Mouse (Mus musculus) C2C12 (cell line): Measurements from ENCODE around the gene Acta1. TPM values are rescaled to one million over a fixed set of nuclear protein-coding genes. Genes with fewer than 3 reads are reported as not detected.

ENCODE experiments used
- H3K27me3 ChIP-seq: one replicate; pipeline ENCODE4 v1.6.1; 2011; ENCODE audit not compliant: control insufficient read depth, insufficient read depth, insufficient read length
- H3K36me3 ChIP-seq: one replicate; pipeline ENCODE4 v1.6.1; 2011; ENCODE audit not compliant: control insufficient read depth, insufficient read depth
- H3K4me3 ChIP-seq: one replicate; pipeline ENCODE4 v1.5.1; 2011; ENCODE audit warnings: mild to moderate bottlenecking, control low read depth; ENCODE audit not compliant: poor library complexity, insufficient read depth, severe bottlenecking
- H3K79me2 ChIP-seq: one replicate; pipeline ENCODE4 v1.6.1; 2011; ENCODE audit not compliant: control insufficient read depth, insufficient read depth
- H3K79me3 ChIP-seq: one replicate; pipeline ENCODE4 v1.6.1; 2011; ENCODE audit warnings: low read depth, control low read depth
- H3ac ChIP-seq: one replicate; pipeline ENCODE3; 2011; ENCODE audit warnings: low read depth; ENCODE audit not compliant: control insufficient read depth, insufficient read length
- CEBPB ChIP-seq: IDR thresholded peaks from one replicate; pipeline ENCODE4 v1.6.1; 2011; ENCODE audit warnings: low read depth, mild to moderate bottlenecking, control low read depth, moderate library complexity
- CTCF ChIP-seq: IDR thresholded peaks from one replicate; pipeline ENCODE4 v1.5.1; 2011; ENCODE audit not compliant: control insufficient read depth, insufficient read depth, insufficient read length
- FOSL1 ChIP-seq: IDR thresholded peaks from one replicate; pipeline ENCODE4 v1.8.0; 2011; ENCODE audit warnings: mild to moderate bottlenecking, low read length; ENCODE audit not compliant: poor library complexity, insufficient read depth, severe bottlenecking
- MAX ChIP-seq: IDR thresholded peaks from one replicate; pipeline ENCODE4 v1.6.1; 2011; ENCODE audit warnings: mild to moderate bottlenecking, control low read depth
- MYOD1 ChIP-seq: IDR thresholded peaks from one replicate; pipeline ENCODE4 v1.6.1; 2011; ENCODE audit warnings: low read depth; ENCODE audit not compliant: control insufficient read depth, insufficient read length
- MYOG ChIP-seq: IDR thresholded peaks from one replicate; pipeline ENCODE4 v1.6.1; 2011; ENCODE audit not compliant: control insufficient read depth, insufficient read length; ENCODE audit errors: extremely low read depth
- USF1 ChIP-seq: IDR thresholded peaks from one replicate; pipeline ENCODE4 v1.6.1; 2011; ENCODE audit warnings: low read depth, mild to moderate bottlenecking, control low read depth, moderate library complexity
- long read RNA-seq, 2 experiments: library from polyadenylated mRNA; unstranded; transcript quantifications; one replicate each; pipeline ENCODE4 v2.0.0; 2019 to 2020
- polyA plus RNA-seq: library from polyadenylated mRNA; unstranded; fragments of >200 nt; fragmentation: generic; extraction: Trizol; gene quantifications from one replicate; pipeline ENCODE4 v1.2.1, GENCODE M21; 2012; ENCODE audit warnings: missing spikeins

Acta1 gene
- 23.4 TPM for polyA plus RNA-seq
- long read RNA-seq, experiment 1, transcript Acta1-201 (7 exons, 1,446 nt): major isoform, 364 of 431 reads
- long read RNA-seq, experiment 1, partial matches to known transcripts: 60 of 431 reads
- long read RNA-seq, experiment 1, other reads (novel, unspliced or antisense): 7 of 431 reads
- long read RNA-seq, experiment 2, transcript Acta1-201 (7 exons, 1,446 nt): major isoform, 21 of 22 reads
- long read RNA-seq, experiment 2, partial matches to known transcripts: 1 of 22 reads
- long read RNA-seq, experiment 2, other reads (novel, unspliced or antisense): 0 of 22 reads

GRCm38 (mm10) chr8:123894502-123895097 lies at the start of gene Acta1:
Acta1 (minus strand) TSS chr8:123894751.
- H3K36me3 ChIP-seq: no peaks in the 10 kb centered on the region
- H3K27me3 ChIP-seq: peaks cover 21% of the 10 kb centered on the region
- no peak within 1 kb of the TSS for H3K4me3 ChIP-seq

GRCm38 (mm10) chr8:123929026-123929425 lies 34.5 kb upstream of the Acta1 start:
- Histone ChIP-seq H3K79me3 (no peaks in the 10 kb centered on the region), H3K36me3 (peaks cover 64% of the 10 kb centered on the region), H3K79me2 (no peaks in the 10 kb centered on the region), H3K4me3 (no peak overlapping the region), H3K27me3 (no peaks in the 10 kb centered on the region), H3ac (no peak overlapping the region)
- TF ChIP-seq CEBPB (no peak), USF1 (no peak), FOSL1 (no peak), MYOD1 (no peak), MAX (no peak), MYOG (no peak), CTCF (no peak)

More at GRCm38 (mm10) chr8:123894502-123895097, at the start of gene Acta1:
- H3K79me3 ChIP-seq: no peaks in the 10 kb centered on the region
- no peak within 1 kb of the TSS for H3ac ChIP-seq
- TF ChIP-seq MAX: no peak
- TF ChIP-seq CEBPB: no peak
- no peak for TF ChIP-seq CTCF
- TF ChIP-seq USF1: no peak
- no peak for TF ChIP-seq MYOD1
- TF ChIP-seq FOSL1: no peak
- H3K79me2 ChIP-seq: no peaks in the 10 kb centered on the region

GRCm38 (mm10) chr8:123925671-123926070 lies 31.1 kb upstream of the Acta1 start:
- H3ac ChIP-seq: no peak overlapping the region
- H3K27me3 ChIP-seq: no peaks in the 10 kb centered on the region
- H3K4me3 ChIP-seq: no peak overlapping the region
- no peak for TF ChIP-seq USF1
- no peak for TF ChIP-seq CTCF
- no peak for TF ChIP-seq MYOG
- TF ChIP-seq FOSL1: no peak
- TF ChIP-seq MYOD1: no peak
- no peak for TF ChIP-seq MAX
- TF ChIP-seq CEBPB: no peak
- no peaks in the 10 kb centered on the region for H3K79me3 ChIP-seq
- H3K36me3 ChIP-seq: peaks cover 89% of the 10 kb centered on the region
- H3K79me2 ChIP-seq: no peaks in the 10 kb centered on the region

- Histone ChIP-seq H3K36me3 (peaks cover 88% of the 10 kb centered on the region), H3K27me3 (no peaks in the 10 kb centered on the region), H3K79me2 (no peaks in the 10 kb centered on the region), H3K79me3 (no peaks in the 10 kb centered on the region), H3K4me3 (no peak overlapping the region), H3ac (no peak overlapping the region)
- no peak for TF ChIP-seq MYOG
- no peak for TF ChIP-seq CEBPB
- TF ChIP-seq MAX: peak; percentile 51
- TF ChIP-seq CTCF: peak; percentile 90
- no peak for TF ChIP-seq USF1
- no peak for TF ChIP-seq FOSL1
- TF ChIP-seq MYOD1: no peak
Observed at GRCm38 (mm10) chr8:123924719-123925118, 30.2 kb upstream of the Acta1 start.

GRCm38 (mm10) chr8:123914635-123915034 lies 20.1 kb upstream of the Acta1 start:
- no peaks in the 10 kb centered on the region for H3K79me2 ChIP-seq
- H3K4me3 ChIP-seq: no peak overlapping the region
- no peak overlapping the region for H3ac ChIP-seq
- peaks cover 79% of the 10 kb centered on the region for H3K36me3 ChIP-seq
- H3K27me3 ChIP-seq: no peaks in the 10 kb centered on the region
- no peaks in the 10 kb centered on the region for H3K79me3 ChIP-seq
- TF ChIP-seq MYOG (no peak), FOSL1 (no peak), MAX (no peak), MYOD1 (no peak), USF1 (no peak), CTCF (no peak), CEBPB (no peak)

GRCm38 (mm10) chr8:123912265-123912664 lies 17.7 kb upstream of the Acta1 start:
- Histone ChIP-seq H3K79me2 (no peaks in the 10 kb centered on the region), H3K36me3 (peaks cover 75% of the 10 kb centered on the region), H3K4me3 (no peak overlapping the region), H3K79me3 (no peaks in the 10 kb centered on the region), H3K27me3 (no peaks in the 10 kb centered on the region), H3ac (no peak overlapping the region)
- TF ChIP-seq CTCF: no peak
- TF ChIP-seq FOSL1: no peak
- no peak for TF ChIP-seq USF1
- no peak for TF ChIP-seq MAX
- no peak for TF ChIP-seq CEBPB
- no peak for TF ChIP-seq MYOG
- TF ChIP-seq MYOD1: no peak
